Mouse (Mus musculus) brain, embryonic 14.5 days (tissue): Measurements from ENCODE around the gene Dpagt1.

Source experiments
- CTCF ChIP-seq: fragments of 200-500 bp; IDR thresholded peaks from 2 replicates; pipeline ENCODE4 v1.5.1; 2012; ENCODE audit warnings: inconsistent platforms, mild to moderate bottlenecking, moderate library complexity, borderline replicate concordance; ENCODE audit not compliant: insufficient read depth, insufficient read length; ENCODE audit errors: extremely low read depth
- POLR2A ChIP-seq: fragments of 200-500 bp; IDR thresholded peaks from 2 replicates; pipeline ENCODE4 v1.6.1; 2012; ENCODE audit warnings: mild to moderate bottlenecking, inconsistent platforms, borderline replicate concordance; ENCODE audit not compliant: poor library complexity, insufficient read depth, insufficient read length, severe bottlenecking; ENCODE audit errors: extremely low read depth

DNA sequence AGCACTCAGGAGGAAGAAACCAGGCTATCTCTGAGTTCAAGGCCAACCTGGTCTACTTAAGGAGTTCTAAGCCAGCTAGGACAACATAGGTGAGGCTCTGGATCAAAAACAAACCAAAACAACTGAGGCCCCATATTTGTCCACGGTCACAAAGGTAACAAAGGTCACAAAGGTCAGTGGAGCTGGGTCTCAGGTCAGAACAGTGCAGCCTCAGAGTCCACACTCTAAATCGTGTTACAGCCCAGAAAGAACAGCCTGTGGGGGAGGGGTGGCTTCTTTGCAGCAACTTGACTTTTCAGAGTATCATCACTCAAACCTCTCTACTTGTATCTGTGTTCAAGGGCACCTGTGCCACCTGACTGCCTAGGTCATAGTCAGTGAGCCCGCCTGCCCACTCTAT is 16.1 kb upstream of the Dpagt1 start:
- no peak for TF ChIP-seq POLR2A
- no peak for TF ChIP-seq CTCF
